Mouse (Mus musculus): ENCODE measurements around the gene Ifi35. TPM values are rescaled to one million over a fixed set of nuclear protein-coding genes. Genes with fewer than 3 reads are reported as not detected.

Gene Ifi35
- polyA plus RNA-seq, 1 experiment from 2014 or later, result 24.5 TPM

DNA sequence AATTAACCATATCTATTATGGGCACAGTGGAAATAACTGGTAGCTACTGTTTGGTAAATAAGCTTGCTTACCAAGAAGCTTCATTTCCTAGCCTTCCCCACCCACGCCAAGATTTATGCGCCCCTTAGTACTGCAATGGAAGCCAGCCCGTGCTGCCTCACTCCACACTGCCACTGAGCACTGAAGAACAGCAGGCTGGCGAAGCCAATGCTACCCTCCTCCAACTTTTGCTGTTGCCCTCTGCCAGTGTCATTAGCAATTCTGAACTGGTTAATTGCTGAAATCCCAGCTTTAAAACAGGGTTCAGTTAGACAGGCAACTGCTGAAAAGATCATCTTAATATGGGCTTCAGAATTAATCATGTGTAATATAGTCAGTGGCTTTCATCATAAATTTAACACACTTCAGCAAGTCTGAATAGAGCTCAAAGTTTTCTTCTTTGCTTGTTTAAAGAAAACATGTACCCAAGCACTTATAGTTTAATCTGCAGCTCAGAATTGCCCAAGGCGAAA is 58.1 kb downstream of the Ifi35 start:
- no peaks in the 10 kb centered on the region for H3K27me3 ChIP-seq (replicated peaks)
- no peak overlapping the region for H3K4me2 ChIP-seq
- H3K27ac ChIP-seq, result no peak overlapping the region
- no peak for ATAC-seq (ENCODE audit: insufficient read depth, low FRiP score, low read depth)
- H3K4me3 ChIP-seq (replicated peaks), result no peak overlapping the region
- H3K4me1 ChIP-seq, result no peaks in the 10 kb centered on the region
- peaks cover 12% of the 10 kb centered on the region; the same call in 1 of the 2 replicates for H3K36me3 ChIP-seq
- no peaks in the 10 kb centered on the region for H3K9me3 ChIP-seq
- H3K9ac ChIP-seq, result no peak overlapping the region
- 92% methylated on average over 5 of the region's 5 CpGs for WGBS

DNA sequence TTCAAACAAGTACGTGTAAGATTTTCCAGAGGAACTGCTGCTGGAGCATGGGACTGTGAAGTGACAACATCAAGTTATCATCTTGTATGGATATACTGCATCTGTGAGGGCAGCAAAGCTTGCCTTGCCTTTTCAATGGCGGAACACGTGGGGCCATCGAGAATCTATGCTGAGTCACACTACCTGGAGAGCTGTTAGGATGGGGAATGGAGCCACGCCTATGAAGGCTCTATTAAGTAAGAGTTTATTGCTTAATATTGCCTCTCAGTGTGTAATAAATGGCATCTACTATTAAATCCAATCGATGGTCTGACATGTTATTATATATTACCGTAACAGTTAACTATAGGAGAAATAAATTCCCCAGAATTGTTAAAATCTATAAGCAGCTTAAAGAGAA is 58.9 kb downstream of the Ifi35 start:
- H3K36me3 ChIP-seq, result peaks cover 12% of the 10 kb centered on the region; the same call in 1 of the 2 replicates
- H3K9ac ChIP-seq, result no peak overlapping the region
- H3K4me1 ChIP-seq, result no peaks in the 10 kb centered on the region
- H3K4me3 ChIP-seq (replicated peaks), result no peak overlapping the region
- H3K4me2 ChIP-seq, result no peak overlapping the region
- WGBS, result 87% methylated on average over 7 of the region's 7 CpGs
- no peak for ATAC-seq (ENCODE audit: insufficient read depth, low FRiP score, low read depth)
- no peaks in the 10 kb centered on the region for H3K9me3 ChIP-seq
- H3K27ac ChIP-seq, result no peak overlapping the region
- no peaks in the 10 kb centered on the region for H3K27me3 ChIP-seq (replicated peaks)

Small RNA genes lying within 50 kb of the gene (microRNA-seq; reads per million reads assigned to microRNA genes)
- gene Mir6929, result 0.77 reads per million

Other genes starting within 250 kb of the Ifi35 start
- 14.9 and 16.7 TPM in 2 replicates for gene Ezh1, start 221.9 kb upstream of the Ifi35 start, polyA plus RNA-seq (2015; fragmentation: Nextera tagmentation; extraction: Ambion mirVana)
- 111 TPM in 2 replicates for gene Ramp2, start 202.4 kb upstream of the Ifi35 start, polyA plus RNA-seq (2015; fragmentation: Nextera tagmentation; extraction: Ambion mirVana)
- 131 and 138 TPM in 2 replicates for gene Vps25, start 194.7 kb upstream of the Ifi35 start, polyA plus RNA-seq (2015; fragmentation: Nextera tagmentation; extraction: Ambion mirVana)
- 17.9 and 19.8 TPM in 2 replicates for gene Wnk4, start 187.8 kb upstream of the Ifi35 start, polyA plus RNA-seq (2015; fragmentation: Nextera tagmentation; extraction: Ambion mirVana)
- gene Cntd1, start 169.4 kb upstream of the Ifi35 start, polyA plus RNA-seq (2015; fragmentation: Nextera tagmentation; extraction: Ambion mirVana), result 0.85 and 1.1 TPM in 2 replicates
- gene Coa3, start 169.3 kb upstream of the Ifi35 start, polyA plus RNA-seq (2015; fragmentation: Nextera tagmentation; extraction: Ambion mirVana), result 202 and 221 TPM in 2 replicates
- 135 and 142 TPM in 2 replicates for gene Becn1, start 146.1 kb upstream of the Ifi35 start, polyA plus RNA-seq (2015; fragmentation: Nextera tagmentation; extraction: Ambion mirVana)
- gene Psme3, start 132.2 kb upstream of the Ifi35 start, polyA plus RNA-seq (2015; fragmentation: Nextera tagmentation; extraction: Ambion mirVana), result 125 and 136 TPM in 2 replicates
- gene Aoc2, start 123.3 kb upstream of the Ifi35 start, polyA plus RNA-seq (2015; fragmentation: Nextera tagmentation; extraction: Ambion mirVana), result 1.3 and 1.4 TPM in 2 replicates
- 2.0 and 3.0 TPM in 2 replicates for gene Aoc3, start 117.8 kb upstream of the Ifi35 start, polyA plus RNA-seq (2015; fragmentation: Nextera tagmentation; extraction: Ambion mirVana)
- gene G6pc, start 80.8 kb upstream of the Ifi35 start, polyA plus RNA-seq (2015; fragmentation: Nextera tagmentation; extraction: Ambion mirVana), result 0.06 and 0.09 TPM in 2 replicates
- gene Aarsd1, start 30.8 kb upstream of the Ifi35 start, polyA plus RNA-seq (2015; fragmentation: Nextera tagmentation; extraction: Ambion mirVana), result 58.5 and 69.5 TPM in 2 replicates
- 6.9 and 12.3 TPM in 2 replicates for gene Gm27029, start 23.6 kb upstream of the Ifi35 start, polyA plus RNA-seq (2015; fragmentation: Nextera tagmentation; extraction: Ambion mirVana)
- gene Rundc1, start 23.3 kb upstream of the Ifi35 start, polyA plus RNA-seq (2015; fragmentation: Nextera tagmentation; extraction: Ambion mirVana), result 20.7 and 20.8 TPM in 2 replicates
- gene Ptges3l, start 23.1 kb upstream of the Ifi35 start, polyA plus RNA-seq (2015; fragmentation: Nextera tagmentation; extraction: Ambion mirVana), result 14.5 and 17.5 TPM in 2 replicates
- 284 and 331 TPM in 2 replicates for gene Rpl27, start 6.1 kb upstream of the Ifi35 start, polyA plus RNA-seq (2015; fragmentation: Nextera tagmentation; extraction: Ambion mirVana)
- gene Rnd2, start 16.6 kb downstream of the Ifi35 start, polyA plus RNA-seq (2015; fragmentation: Nextera tagmentation; extraction: Ambion mirVana), result 16.0 and 17.1 TPM in 2 replicates
- 59.3 and 62.3 TPM in 2 replicates for gene Vat1, start 17.8 kb downstream of the Ifi35 start, polyA plus RNA-seq (2015; fragmentation: Nextera tagmentation; extraction: Ambion mirVana)
- 9.7 and 11.8 TPM in 2 replicates for gene Brca1, start 103.5 kb downstream of the Ifi35 start, polyA plus RNA-seq (2015; fragmentation: Nextera tagmentation; extraction: Ambion mirVana)
- 56.4 and 68.3 TPM in 2 replicates for gene Nbr1, start 103.7 kb downstream of the Ifi35 start, polyA plus RNA-seq (2015; fragmentation: Nextera tagmentation; extraction: Ambion mirVana)
- 9.8 and 10.1 TPM in 2 replicates for gene Tmem106a, start 133.8 kb downstream of the Ifi35 start, polyA plus RNA-seq (2015; fragmentation: Nextera tagmentation; extraction: Ambion mirVana)
- gene Gm11634, start 150.8 kb downstream of the Ifi35 start, polyA plus RNA-seq (2015; fragmentation: Nextera tagmentation; extraction: Ambion mirVana), result not detected in 2 replicates
- 37.6 and 39.6 TPM in 2 replicates for gene Rdm1, start 178.8 kb downstream of the Ifi35 start, polyA plus RNA-seq (2015; fragmentation: Nextera tagmentation; extraction: Ambion mirVana)
- gene Arl4d, start 217.1 kb downstream of the Ifi35 start, polyA plus RNA-seq (2015; fragmentation: Nextera tagmentation; extraction: Ambion mirVana), result 7.6 and 7.7 TPM in 2 replicates